Mouse (Mus musculus) embryonic facial prominence, embryonic 11.5 days (tissue): ENCODE measurements around the gene Tapt1. TPM values are rescaled to one million over a fixed set of nuclear protein-coding genes. Genes with fewer than 3 reads are reported as not detected.

Source experiments
- ATAC-seq: fragments of 200-750 bp; cut with Nextera tagmentation; replicated peaks from 2 replicates; pipeline ENCODE4 v1.8.0; 2017; ENCODE audit warnings: low read depth; ENCODE audit not compliant: insufficient number of reproducible peaks, low FRiP score, low TSS enrichment
- DNase-seq: peaks from one replicate; pipeline ENCODE4 v3.0.0-alpha.2; 2015; ENCODE audit warnings: low spot score
- H3K27ac ChIP-seq: fragments of 300-500 bp; sonication (generic); replicated peaks from 2 replicates; pipeline ENCODE4 v1.5.1; 2014; ENCODE audit warnings: mild to moderate bottlenecking, low read depth, low read length, control low read depth
- H3K27me3 ChIP-seq: fragments of 300-500 bp; sonication (generic); 2 replicates; pipeline ENCODE4 v1.6.1; 2014; ENCODE audit warnings: mild to moderate bottlenecking, low read length, moderate library complexity, mixed read lengths; ENCODE audit not compliant: control insufficient read depth, insufficient read depth
- H3K36me3 ChIP-seq: fragments of 300-500 bp; sonication (generic); replicated peaks from 2 replicates; pipeline ENCODE4 v1.6.1; 2014; ENCODE audit warnings: low read depth, mild to moderate bottlenecking, low read length, moderate library complexity, mixed read lengths; ENCODE audit not compliant: control insufficient read depth, insufficient read depth
- H3K4me1 ChIP-seq: fragments of 300-500 bp; sonication (generic); 2 replicates; pipeline ENCODE4 v1.6.1; 2014; ENCODE audit warnings: low read length, mixed read lengths; ENCODE audit not compliant: control insufficient read depth, insufficient read depth
- H3K4me2 ChIP-seq: fragments of 300-500 bp; sonication (generic); 2 replicates; pipeline ENCODE4 v1.6.1; 2014; ENCODE audit warnings: low read depth, mild to moderate bottlenecking, control low read depth, low read length, moderate library complexity
- H3K4me3 ChIP-seq: fragments of 300-500 bp; sonication (generic); 2 replicates; pipeline ENCODE4 v1.5.1; 2014; ENCODE audit warnings: low read depth, low read length, control low read depth
- H3K9ac ChIP-seq: fragments of 300-500 bp; sonication (generic); replicated peaks from 2 replicates; pipeline ENCODE4 v1.6.1; 2014; ENCODE audit warnings: mild to moderate bottlenecking, control low read depth, low read length
- H3K9me3 ChIP-seq: fragments of 300-500 bp; sonication (generic); replicated peaks from 2 replicates; pipeline ENCODE4 v1.6.1; 2016; ENCODE audit warnings: mild to moderate bottlenecking, low read length, inconsistent platforms, mixed read lengths; ENCODE audit not compliant: control insufficient read depth
- WGBS: fragments of 180-500 bp; shearing (Covaris S2); extraction: QIAGEN DNeasy Blood & Tissue Kit; methylation state at CpG from one replicate; pipeline ENCODE4 v1.1.7; 2014; 5-methylcytosine and 5-hydroxymethylcytosine counted together
- polyA plus RNA-seq: library from polyadenylated mRNA; unstranded; fragments of >200 nt; fragmentation: Nextera tagmentation; extraction: Ambion mirVana; gene quantifications from 2 replicates; pipeline ENCODE4 v1.2.1, GENCODE M21; 2014

Gene Tapt1
- polyA plus RNA-seq, 1 experiment from 2014 or later: 35.4 TPM

DNA sequence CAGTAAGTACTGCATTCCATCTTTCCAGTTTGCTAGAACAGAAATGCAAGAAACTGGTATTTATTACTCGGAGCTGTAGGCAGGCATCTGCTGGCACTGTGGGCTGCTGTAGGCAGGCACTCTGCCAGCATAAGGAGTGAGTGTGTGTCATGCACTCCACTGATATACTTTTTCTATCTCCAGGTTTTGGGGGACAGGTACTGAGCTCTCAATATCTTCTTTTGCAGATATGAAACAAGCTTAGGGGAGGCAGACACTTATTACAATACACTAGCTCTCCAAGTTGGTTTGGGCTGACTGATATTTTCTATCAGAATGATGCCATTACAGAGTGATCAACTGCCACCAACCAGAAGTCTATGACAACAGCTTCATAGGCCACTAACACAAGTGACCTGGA, 23.0 kb downstream of the Tapt1 start:
- 84% methylated on average over 1 of the region's 1 CpGs for WGBS
- Histone ChIP-seq H3K9ac (no peak overlapping the region), H3K4me3 (no peak overlapping the region), H3K27ac (no peak overlapping the region), H3K4me1 (no peaks in the 10 kb centered on the region), H3K36me3 (no peaks in the 10 kb centered on the region), H3K4me2 (no peak overlapping the region), H3K9me3 (no peaks in the 10 kb centered on the region), H3K27me3 (no peaks in the 10 kb centered on the region)
- DNase-seq: no peak
- ATAC-seq: no peak

GRCm38 (mm10) chr5:44201665-44202064, 24.8 kb downstream of the Tapt1 start:
- Histone ChIP-seq H3K27me3 (no peaks in the 10 kb centered on the region), H3K4me2 (no peak overlapping the region), H3K4me3 (no peak overlapping the region), H3K9ac (no peak overlapping the region), H3K4me1 (no peaks in the 10 kb centered on the region), H3K9me3 (no peaks in the 10 kb centered on the region), H3K36me3 (no peaks in the 10 kb centered on the region), H3K27ac (no peak overlapping the region)
- DNase-seq: no peak
- ATAC-seq: no peak

GRCm38 (mm10) chr5:44199109-44199508, 27.3 kb downstream of the Tapt1 start:
- ATAC-seq: no peak
- no peak overlapping the region for H3K9ac ChIP-seq
- DNase-seq: no peak
- no peak overlapping the region for H3K4me2 ChIP-seq
- no peaks in the 10 kb centered on the region for H3K36me3 ChIP-seq
- H3K4me1 ChIP-seq: no peaks in the 10 kb centered on the region
- 96% methylated on average over 4 of the region's 4 CpGs for WGBS
- H3K27ac ChIP-seq: no peak overlapping the region
- H3K27me3 ChIP-seq: no peaks in the 10 kb centered on the region
- H3K4me3 ChIP-seq: no peak overlapping the region
- no peaks in the 10 kb centered on the region for H3K9me3 ChIP-seq

DNA sequence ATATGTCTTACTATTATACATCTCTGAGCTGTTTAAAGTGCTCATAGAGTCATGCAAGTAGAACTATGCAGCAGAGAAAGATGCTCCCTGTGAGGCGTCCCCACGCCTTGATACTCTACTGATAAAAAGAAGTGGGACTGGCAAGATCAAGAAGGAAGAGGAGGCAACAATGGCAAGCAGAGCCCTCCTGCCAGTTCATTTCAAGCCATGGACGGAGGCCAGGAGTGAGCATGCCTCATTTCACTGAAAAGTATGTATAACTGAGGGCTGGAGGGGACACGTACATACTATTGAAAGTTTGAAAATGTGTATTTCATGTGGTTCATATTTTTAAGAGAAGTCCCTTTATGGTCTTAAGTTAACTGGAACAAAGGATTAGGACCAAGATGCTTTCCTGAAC, 28.0 kb downstream of the Tapt1 start:
- H3K36me3 ChIP-seq: peaks cover 5% of the 10 kb centered on the region; the same call in 1 of the 2 replicates
- H3K27ac ChIP-seq: no peak overlapping the region
- H3K9me3 ChIP-seq: no peaks in the 10 kb centered on the region
- no peaks in the 10 kb centered on the region for H3K27me3 ChIP-seq
- 89% methylated on average over 4 of the region's 4 CpGs for WGBS
- H3K4me2 ChIP-seq: no peak overlapping the region
- H3K4me1 ChIP-seq: no peaks in the 10 kb centered on the region
- H3K4me3 ChIP-seq: no peak overlapping the region
- H3K9ac ChIP-seq: no peak overlapping the region
- no peak for DNase-seq
- no peak for ATAC-seq

- Histone ChIP-seq H3K4me3 (no peak overlapping the region), H3K4me1 (no peaks in the 10 kb centered on the region), H3K27me3 (no peaks in the 10 kb centered on the region), H3K9ac (no peak overlapping the region), H3K27ac (no peak overlapping the region), H3K4me2 (no peak overlapping the region), H3K9me3 (no peaks in the 10 kb centered on the region), H3K36me3 (peaks cover 5% of the 10 kb centered on the region; the same call in 1 of the 2 replicates)
- no peak for DNase-seq
- WGBS: 88% methylated on average over 5 of the region's 5 CpGs
- no peak for ATAC-seq
Measured at GRCm38 (mm10) chr5:44197806-44198205, 28.6 kb downstream of the Tapt1 start.

DNA sequence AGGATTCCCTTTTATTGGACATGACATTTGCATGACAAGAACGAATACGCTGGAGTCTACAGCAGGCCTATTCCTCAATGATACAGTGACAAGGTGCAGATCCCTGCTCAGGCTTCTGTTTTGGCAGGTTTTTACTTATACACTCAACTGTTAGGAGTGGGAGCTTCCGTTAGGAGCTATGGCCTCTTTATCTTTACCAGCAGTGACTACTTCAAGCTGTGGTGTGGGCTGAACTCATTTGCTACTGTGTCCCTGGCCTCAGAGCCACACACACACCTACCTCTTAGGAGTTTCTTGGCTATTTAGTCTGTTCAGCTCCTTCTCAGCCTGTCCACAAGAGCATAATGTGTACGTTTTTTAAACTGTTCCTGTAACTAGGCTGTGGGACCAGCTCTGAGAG, 30.3 kb downstream of the Tapt1 start:
- Histone ChIP-seq H3K27ac (no peak overlapping the region), H3K27me3 (no peaks in the 10 kb centered on the region), H3K9ac (no peak overlapping the region), H3K4me1 (no peaks in the 10 kb centered on the region), H3K4me3 (no peak overlapping the region), H3K9me3 (no peaks in the 10 kb centered on the region), H3K36me3 (peaks cover 5% of the 10 kb centered on the region; the same call in 1 of the 2 replicates), H3K4me2 (no peak overlapping the region)
- WGBS: 87% methylated on average over 4 of the region's 4 CpGs
- ATAC-seq (no peak), DNase-seq (no peak)

GRCm38 (mm10) chr5:44187370-44187769, 39.1 kb downstream of the Tapt1 start:
- no peak for ATAC-seq
- H3K36me3 ChIP-seq: no peaks in the 10 kb centered on the region; the same call in 1 of the 2 replicates
- H3K4me1 ChIP-seq: no peaks in the 10 kb centered on the region
- H3K4me3 ChIP-seq: no peak overlapping the region
- no peak overlapping the region for H3K4me2 ChIP-seq
- H3K27ac ChIP-seq: no peak overlapping the region
- no peak for DNase-seq
- H3K27me3 ChIP-seq: no peaks in the 10 kb centered on the region
- H3K9ac ChIP-seq: no peak overlapping the region
- H3K9me3 ChIP-seq: no peaks in the 10 kb centered on the region

GRCm38 (mm10) chr5:44181669-44182068, 44.8 kb downstream of the Tapt1 start:
- Histone ChIP-seq H3K27me3 (no peaks in the 10 kb centered on the region), H3K4me3 (no peak overlapping the region), H3K27ac (no peak overlapping the region), H3K4me1 (no peaks in the 10 kb centered on the region), H3K4me2 (no peak overlapping the region), H3K9ac (no peak overlapping the region), H3K36me3 (peaks cover 2% of the 10 kb centered on the region; the same call in 1 of the 2 replicates), H3K9me3 (no peaks in the 10 kb centered on the region)
- ATAC-seq (no peak), DNase-seq (no peak)
- WGBS: 89% methylated on average over 3 of the region's 3 CpGs
